Mouse (Mus musculus) splenic B cell, adult 2 months (primary cell): Measurements from ENCODE around the gene Cct4.
A peak's percentile ranks its signal among the peaks of the same experiment; 100 is the strongest.

Experiments used
- DNase-seq: peaks from one replicate; pipeline ENCODE4 v3.0.0-alpha.2; 2011; ENCODE audit warnings: low read depth, low spot score
- H3K27me3 ChIP-seq: 2 replicates; pipeline ENCODE4 v1.6.1; 2012; ENCODE audit warnings: mild to moderate bottlenecking, low read length, moderate library complexity, mixed read lengths; ENCODE audit not compliant: control insufficient read depth, poor library complexity, insufficient read depth, severe bottlenecking
- H3K36me3 ChIP-seq: 2 replicates; pipeline ENCODE4 v1.6.1; 2012; ENCODE audit warnings: mild to moderate bottlenecking, low read length, moderate library complexity, mixed read lengths; ENCODE audit not compliant: control insufficient read depth, poor library complexity, insufficient read depth, severe bottlenecking

Cct4 gene

DNA sequence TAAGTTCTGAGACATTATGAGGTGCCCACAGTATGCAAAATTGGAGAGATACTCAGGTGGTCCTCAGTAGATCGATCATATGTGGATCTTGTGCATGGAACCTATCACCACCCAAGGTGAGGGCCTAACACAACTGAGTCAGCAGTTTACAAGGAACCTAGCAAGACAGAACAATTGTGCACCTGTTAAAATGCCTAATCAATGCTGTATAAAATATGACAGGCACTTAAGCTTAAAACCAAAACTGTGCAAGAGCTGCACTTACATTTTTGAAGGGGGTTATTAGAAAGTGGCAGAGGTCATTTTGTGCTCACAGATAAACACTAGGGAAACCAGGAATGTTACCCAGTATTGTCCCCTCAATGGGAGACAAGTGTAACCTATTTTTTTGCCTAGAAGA, 15.0 kb downstream of the Cct4 start:
- no peaks in the 10 kb centered on the region for H3K27me3 ChIP-seq
- H3K36me3 ChIP-seq, result peaks cover 15% of the 10 kb centered on the region
- no peak for DNase-seq

DNA sequence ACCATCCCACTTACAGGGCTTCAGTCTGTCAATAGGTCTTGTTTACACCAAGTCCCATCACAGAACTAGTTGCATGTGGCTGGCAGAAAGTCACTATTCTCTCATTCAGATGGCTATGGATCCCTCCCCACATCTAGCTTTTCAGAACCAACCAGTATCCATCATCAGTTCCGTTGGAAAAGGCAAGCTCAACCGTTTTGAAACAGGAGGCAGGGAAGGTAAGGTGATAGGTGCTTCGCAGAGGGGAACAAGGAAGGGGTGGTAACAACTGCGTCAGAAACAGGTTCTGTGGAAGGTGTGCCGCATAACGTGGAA, 16.8 kb downstream of the Cct4 start:
- Histone ChIP-seq H3K27me3 (no peaks in the 10 kb centered on the region), H3K36me3 (peaks cover 7% of the 10 kb centered on the region)
- DNase-seq, result no peak

DNA sequence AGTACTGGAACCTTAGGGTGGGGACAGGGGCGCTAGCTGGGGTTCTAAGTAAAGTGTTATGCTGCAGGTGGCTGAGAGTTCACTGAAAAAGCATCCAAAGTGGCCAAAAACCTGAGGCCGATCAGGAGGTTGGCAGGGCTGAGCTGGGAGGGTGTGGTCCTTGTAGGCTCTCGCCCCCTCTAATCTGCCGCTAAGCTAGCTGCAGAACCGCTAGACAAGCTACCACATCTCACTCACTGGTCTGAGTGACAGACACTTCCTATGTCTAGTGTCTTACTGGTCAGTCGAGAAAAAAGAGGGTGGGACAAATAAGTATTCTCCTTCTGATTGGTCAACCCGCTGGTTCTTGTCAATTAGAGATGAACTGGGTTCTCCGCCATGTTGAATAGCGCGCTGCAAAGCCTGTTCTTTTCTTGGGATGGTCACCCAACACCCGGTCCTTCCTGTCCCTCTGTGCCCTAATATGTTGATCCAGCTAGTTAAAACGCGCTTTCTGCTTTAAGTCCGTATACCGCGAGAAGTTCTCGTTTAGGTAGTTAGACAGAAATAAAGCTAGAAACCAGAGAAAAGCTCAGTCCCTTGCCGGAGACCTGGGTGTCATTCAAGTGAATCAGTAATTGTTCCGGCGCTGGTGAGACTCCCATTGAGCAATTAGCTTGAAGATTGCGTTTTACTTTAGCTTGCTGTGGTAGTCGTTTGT, 17.3 kb downstream of the Cct4 start, which contains the start of gene Fam161a:
Fam161a (plus strand) TSS at position 51 of the 700 bp plus-strand sequence.
- DNase-seq, result peak; percentile 94
- Histone ChIP-seq H3K36me3 (peaks cover 6% of the 10 kb centered on the region), H3K27me3 (no peaks in the 10 kb centered on the region)

DNA sequence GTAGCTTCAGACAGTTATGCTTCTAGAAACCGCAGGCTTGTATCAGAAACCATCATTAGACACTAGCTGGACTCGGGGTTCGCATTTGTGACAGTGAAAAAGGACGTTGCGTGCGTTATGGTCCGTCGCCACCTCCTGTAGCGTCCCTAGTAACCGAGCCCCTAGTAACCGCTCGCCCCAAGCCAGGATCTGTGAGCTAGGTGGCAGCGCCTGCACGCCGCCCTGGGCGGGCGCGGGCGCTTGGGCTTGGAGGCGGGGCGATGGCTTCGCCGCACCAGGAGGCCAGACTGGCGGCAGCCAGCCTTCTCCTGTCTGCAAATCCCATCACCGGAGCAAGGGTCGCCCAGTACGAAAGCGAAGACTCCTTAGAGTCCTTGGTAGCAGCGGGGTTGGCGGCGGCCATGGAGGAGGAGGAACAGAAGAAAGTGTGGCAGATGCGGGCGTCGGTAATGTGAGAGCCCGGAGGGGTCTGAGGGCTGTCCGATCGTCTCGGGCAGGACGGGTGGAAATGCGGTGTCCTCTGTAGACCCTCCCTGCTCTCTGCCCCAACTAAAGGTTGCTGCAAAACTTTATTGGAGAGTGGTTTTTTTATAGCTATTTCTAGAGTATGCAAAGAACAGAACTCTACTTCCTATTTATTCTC, 18.0 kb downstream of the Cct4 start:
- DNase-seq, result peak; percentile 82
- Histone ChIP-seq H3K27me3 (no peaks in the 10 kb centered on the region), H3K36me3 (peaks cover 6% of the 10 kb centered on the region)

DNA sequence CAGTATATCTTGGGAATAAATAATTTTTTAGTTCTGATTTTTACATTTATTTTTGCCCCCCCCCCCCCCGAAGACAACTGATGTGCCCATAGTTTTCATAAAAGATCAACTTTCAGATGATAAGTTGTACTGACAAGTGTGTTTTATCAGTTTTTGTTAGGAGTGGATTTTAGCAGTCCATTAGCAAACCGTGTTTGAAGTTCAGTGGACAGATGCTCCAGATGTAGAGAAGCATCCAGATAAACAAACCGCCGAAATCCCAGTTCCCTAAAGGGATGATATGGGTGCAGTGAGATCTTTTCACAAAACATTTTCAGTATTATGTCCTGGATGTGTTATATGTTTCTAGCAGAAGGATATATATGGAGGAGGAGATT, 18.5 kb downstream of the Cct4 start:
- H3K36me3 ChIP-seq, result peaks cover 6% of the 10 kb centered on the region
- H3K27me3 ChIP-seq, result no peaks in the 10 kb centered on the region

DNA sequence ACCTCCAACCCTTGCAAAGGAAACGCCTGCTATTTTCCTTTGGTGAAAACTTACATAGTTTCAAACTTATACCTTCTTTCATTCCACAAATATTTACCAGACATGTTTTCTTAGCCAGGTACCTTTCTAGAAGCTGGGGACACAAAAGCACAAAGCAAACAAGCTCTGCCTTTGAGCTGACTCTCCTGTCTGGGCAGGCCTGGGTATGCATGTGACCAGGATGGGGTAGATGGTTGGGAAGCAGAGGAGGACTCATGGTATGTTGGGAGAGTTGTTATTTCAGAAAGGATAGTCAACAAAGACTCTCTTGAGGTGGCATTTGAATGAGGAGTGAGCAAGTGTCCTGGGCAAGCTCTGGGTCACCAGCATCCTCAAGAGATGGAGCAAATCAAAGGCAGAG, 22.8 kb downstream of the Cct4 start:
- no peaks in the 10 kb centered on the region for H3K36me3 ChIP-seq
- H3K27me3 ChIP-seq, result no peaks in the 10 kb centered on the region
- no peak for DNase-seq

More for the DNA sequence above, 18.5 kb downstream of the Cct4 start:
- DNase-seq, result no peak

DNA sequence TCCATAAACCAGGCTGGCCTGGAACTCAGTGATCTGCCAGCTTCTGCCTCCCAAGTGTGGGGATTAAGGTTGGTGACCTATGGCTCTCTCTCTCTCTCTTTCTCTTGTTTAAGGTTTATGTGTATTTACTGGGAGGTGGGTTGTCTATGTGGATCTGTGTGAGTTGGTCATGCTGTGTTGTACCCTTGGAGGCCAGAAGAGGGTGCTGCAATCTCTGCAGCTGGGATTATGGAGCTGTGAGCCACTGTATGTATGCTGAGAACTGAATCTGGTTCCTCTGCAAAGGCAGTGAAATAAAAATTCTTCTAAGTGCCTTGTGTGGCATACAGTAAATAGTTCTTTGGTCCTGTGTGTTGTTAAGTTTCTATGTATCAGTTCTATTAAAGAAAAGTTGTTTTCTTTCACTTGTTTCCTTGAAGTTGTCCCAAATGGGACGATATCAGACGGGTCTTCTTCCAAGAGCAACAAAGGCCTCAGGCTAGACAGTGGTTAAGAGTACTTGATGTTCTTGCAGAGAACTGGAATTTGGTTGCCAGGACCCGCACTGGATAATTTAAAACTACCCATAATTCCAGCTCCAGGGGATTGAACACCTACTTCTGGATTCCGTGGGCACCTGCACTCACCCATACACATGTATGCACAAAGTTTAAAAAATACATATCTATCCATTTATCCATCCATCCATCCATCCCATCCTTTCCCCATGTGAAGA, 23.4 kb downstream of the Cct4 start:
- no peaks in the 10 kb centered on the region for H3K27me3 ChIP-seq
- H3K36me3 ChIP-seq, result no peaks in the 10 kb centered on the region
- peak; percentile 56 for DNase-seq

DNA sequence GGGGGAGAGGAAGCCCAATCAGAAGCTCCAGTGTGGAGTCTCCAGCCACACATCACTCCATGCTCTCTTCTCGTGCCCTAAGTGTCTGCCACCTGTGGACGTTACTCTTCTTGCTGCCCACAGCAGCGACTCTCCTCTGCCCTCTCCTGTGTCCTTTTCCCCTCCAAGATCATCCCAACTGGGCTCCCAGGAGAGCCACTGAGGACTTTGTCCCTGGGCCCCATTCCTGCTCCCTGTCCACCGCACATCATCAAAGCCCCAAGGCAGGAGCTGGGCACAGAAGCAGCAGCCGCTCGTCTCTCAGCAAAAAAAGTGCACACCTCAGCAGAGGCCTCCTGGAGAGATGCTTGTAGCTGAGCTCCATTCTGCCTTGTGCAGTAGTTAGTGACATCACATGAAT, 24.7 kb downstream of the Cct4 start:
- Histone ChIP-seq H3K27me3 (no peaks in the 10 kb centered on the region), H3K36me3 (no peaks in the 10 kb centered on the region)
- DNase-seq, result no peak

DNA sequence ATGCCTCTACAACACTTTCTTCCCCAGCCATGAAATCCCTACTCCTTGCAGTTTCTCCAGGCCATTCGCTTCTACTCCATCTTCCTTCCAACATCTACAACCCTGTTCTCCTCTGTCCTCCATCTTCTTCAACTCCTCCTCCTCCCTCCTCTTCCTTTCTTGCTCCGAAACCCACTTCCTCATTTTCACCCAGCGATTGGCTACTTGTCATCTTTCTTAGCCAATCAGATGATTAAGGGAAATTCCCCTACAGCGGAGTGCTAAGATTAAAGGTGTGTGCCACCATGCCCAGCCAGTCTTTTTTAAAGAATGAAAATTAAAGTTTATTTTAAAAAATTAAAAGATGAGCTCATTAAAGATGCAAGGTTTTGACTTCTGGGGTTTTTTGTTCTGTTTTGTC, 27.6 kb downstream of the Cct4 start:
- no peaks in the 10 kb centered on the region for H3K36me3 ChIP-seq
- no peaks in the 10 kb centered on the region for H3K27me3 ChIP-seq
- DNase-seq, result no peak

DNA sequence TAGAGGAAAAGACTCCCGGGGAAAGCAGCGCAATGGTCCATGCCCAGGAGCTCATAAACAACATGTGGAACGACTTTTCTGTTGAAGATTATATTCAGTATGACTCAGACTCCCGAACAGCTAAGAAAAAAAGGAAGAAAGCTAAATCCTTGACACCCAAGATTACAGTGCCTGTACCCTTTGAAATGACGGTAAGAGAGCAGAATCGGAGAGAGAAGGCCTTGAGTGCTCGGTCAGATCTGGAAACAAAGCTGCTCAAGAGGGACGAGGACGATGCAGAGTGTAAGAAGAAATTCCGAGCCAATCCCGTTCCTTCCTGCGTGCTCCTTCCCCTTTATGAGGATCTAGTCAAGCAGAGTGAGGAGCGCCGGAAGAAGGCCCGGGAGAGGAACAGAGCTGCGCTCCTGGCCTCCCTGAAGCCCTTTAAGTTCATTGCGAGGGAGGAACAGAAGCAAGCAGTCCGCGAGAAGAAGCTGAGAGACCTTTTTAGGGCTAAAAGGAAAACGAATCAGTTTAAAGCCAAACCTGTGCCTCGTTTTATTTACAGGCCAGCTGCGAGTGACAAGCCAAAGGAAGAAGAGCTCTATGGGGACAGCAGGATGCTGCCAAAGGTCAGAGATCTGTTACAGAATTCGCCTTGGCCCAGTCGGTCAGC, 29.9 kb downstream of the Cct4 start:
- DNase-seq, result no peak

DNA sequence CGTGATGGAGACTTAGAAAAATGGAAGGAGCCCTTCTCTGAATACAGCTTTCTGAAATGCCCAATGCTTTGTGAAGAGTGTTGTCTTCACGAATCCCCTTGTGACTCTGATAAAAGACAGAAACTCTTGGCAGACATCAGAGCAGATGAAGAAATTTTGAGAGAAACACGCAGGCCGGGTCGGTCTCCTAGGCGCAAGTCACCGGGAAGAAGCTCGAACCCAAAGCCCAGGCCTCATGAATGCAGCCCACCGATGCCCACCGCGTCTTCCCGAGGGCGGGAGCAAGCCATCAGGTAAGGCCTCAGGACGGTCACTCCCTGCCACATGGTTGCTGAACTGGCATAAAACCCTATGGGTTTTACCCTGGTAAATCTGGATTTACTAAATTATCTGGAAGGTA, 30.5 kb downstream of the Cct4 start:
- Histone ChIP-seq H3K36me3 (no peaks in the 10 kb centered on the region), H3K27me3 (no peaks in the 10 kb centered on the region)
- DNase-seq, result no peak

More for the DNA sequence above, 29.9 kb downstream of the Cct4 start:
- Histone ChIP-seq H3K27me3 (no peaks in the 10 kb centered on the region), H3K36me3 (no peaks in the 10 kb centered on the region)

DNA sequence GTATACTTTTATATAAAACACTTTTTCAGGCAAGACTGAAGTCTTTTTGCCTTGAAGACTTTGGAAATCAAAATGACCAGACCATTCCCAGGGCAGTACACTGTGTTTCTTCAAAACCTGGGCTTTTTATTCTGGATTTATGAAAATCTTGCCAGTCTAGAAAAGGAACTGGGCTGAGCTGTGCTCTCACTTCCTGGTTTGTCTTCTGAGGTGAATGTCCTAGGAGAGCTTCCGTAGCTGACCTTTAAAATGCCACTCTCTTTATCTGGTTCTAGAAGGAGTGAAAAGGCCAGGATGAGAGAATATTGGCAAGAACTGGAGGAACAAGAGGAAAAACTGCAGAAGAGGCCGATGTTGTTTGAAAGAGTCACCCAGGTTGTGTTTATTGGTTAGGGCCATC, 32.8 kb downstream of the Cct4 start:
- no peaks in the 10 kb centered on the region for H3K27me3 ChIP-seq
- no peak for DNase-seq
- H3K36me3 ChIP-seq, result no peaks in the 10 kb centered on the region

DNA sequence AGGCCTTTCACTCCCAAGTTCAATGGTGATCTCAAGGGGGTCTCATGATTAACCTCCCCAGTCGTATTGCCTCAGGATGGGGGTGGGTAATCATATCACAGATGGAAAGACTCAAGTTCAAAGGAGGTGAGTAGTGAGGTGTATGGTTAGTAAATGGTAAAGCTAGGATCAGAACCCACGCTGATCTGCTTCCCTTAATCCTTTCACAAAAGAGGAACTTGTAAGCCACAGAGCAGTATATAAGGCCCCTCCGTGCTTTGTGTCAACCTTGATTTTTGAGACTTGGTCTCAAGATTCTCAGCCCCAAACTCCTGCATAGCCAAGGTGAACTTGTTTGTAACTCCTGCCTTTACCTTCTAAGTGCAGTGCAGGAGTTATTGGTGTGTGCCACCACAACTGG, 33.9 kb downstream of the Cct4 start:
- Histone ChIP-seq H3K36me3 (no peaks in the 10 kb centered on the region), H3K27me3 (no peaks in the 10 kb centered on the region)
- DNase-seq, result no peak

DNA sequence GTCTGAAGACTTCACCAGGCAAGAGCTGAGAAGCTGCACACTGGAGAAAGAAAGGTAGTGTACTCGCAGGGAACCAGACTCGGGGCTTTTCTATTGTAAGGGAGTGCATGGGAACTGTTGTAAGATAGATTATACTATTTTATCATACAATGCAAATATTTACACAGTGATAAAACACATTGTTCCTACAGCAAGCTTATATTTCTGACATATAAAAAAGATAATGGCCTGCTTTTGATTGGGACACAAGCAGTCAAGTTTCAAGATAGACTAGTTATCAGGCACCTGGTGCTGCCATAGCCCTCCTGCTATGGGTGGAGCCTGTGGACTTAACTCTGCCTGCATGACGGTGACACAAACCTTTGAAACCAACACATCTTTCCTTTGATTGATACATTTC, 38.6 kb downstream of the Cct4 start:
- H3K36me3 ChIP-seq, result no peaks in the 10 kb centered on the region
- H3K27me3 ChIP-seq, result no peaks in the 10 kb centered on the region
- DNase-seq, result no peak

DNA sequence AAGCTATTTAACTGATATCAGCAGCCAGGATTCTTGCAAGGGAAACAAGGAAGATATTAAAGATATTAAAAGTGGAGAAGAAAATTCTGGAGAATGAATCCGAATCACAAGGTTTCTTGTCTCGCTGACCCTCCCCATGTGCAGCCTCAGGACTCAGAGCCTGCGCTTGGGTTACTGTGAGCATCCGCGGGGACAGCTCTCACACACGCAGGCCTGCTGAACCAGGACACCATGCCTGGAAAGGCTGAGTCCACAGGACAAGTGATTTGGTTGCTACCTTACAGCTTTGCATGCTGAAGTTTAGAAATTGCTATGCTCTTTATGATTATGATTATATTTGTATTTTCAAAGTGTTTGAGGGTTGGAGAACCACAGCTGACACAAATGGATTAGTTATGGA, 39.1 kb downstream of the Cct4 start:
- no peak for DNase-seq
- Histone ChIP-seq H3K27me3 (no peaks in the 10 kb centered on the region), H3K36me3 (no peaks in the 10 kb centered on the region)
